Mouse (Mus musculus) kidney, postnatal 0 days (tissue): ENCODE data around the gene Robo1. TPM values are rescaled to one million over a fixed set of nuclear protein-coding genes. Genes with fewer than 3 reads are reported as not detected.
"Not testable (repeated sequence)": the region's sequence is repeated elsewhere in the genome, so short reads cannot be mapped to it uniquely, and the experiment has no call there.

Experiments
- ATAC-seq: fragments of 200-750 bp; cut with Nextera tagmentation; replicated peaks from 2 replicates; pipeline ENCODE4 v1.8.0; 2017; ENCODE audit warnings: low read depth, moderate number of reproducible peaks, moderate TSS enrichment, moderate library complexity; ENCODE audit not compliant: low FRiP score
- DNase-seq: peaks from one replicate; pipeline ENCODE4 v3.0.0-alpha.2; 2016; ENCODE audit warnings: low spot score
- H3K27ac ChIP-seq: fragments of 300-500 bp; sonication (generic); 2 replicates; pipeline ENCODE4 v1.5.1; 2014; ENCODE audit warnings: mild to moderate bottlenecking
- H3K27me3 ChIP-seq: fragments of 300-500 bp; sonication (generic); 2 replicates; pipeline ENCODE4 v1.6.1; 2014; ENCODE audit warnings: low read length, mixed read lengths; ENCODE audit not compliant: insufficient read depth
- H3K36me3 ChIP-seq: fragments of 300-500 bp; sonication (generic); 2 replicates; pipeline ENCODE4 v1.6.1; 2014; ENCODE audit warnings: low read length, mixed read lengths; ENCODE audit not compliant: insufficient read depth
- H3K4me1 ChIP-seq: fragments of 300-500 bp; sonication (generic); replicated peaks from 2 replicates; pipeline ENCODE4 v1.6.1; 2014; ENCODE audit warnings: antibody characterized with exemption, low read length, mixed read lengths; ENCODE audit not compliant: insufficient read depth
- H3K4me2 ChIP-seq: fragments of 300-500 bp; sonication (generic); 2 replicates; pipeline ENCODE4 v1.6.1; 2014; ENCODE audit warnings: mild to moderate bottlenecking, low read length, moderate library complexity, mixed read lengths
- H3K4me3 ChIP-seq: fragments of 300-500 bp; sonication (generic); replicated peaks from 2 replicates; pipeline ENCODE4 v1.5.1; 2014; ENCODE audit warnings: low read depth, low read length
- H3K9ac ChIP-seq: fragments of 300-500 bp; sonication (generic); 2 replicates; pipeline ENCODE4 v1.6.1; 2014; ENCODE audit warnings: low read depth, low read length
- H3K9me3 ChIP-seq: fragments of 300-500 bp; sonication (generic); replicated peaks from 2 replicates; pipeline ENCODE4 v1.6.1; 2016; ENCODE audit warnings: low read length, inconsistent platforms, mixed read lengths
- CTCF ChIP-seq: IDR thresholded peaks from 2 replicates; pipeline ENCODE4 v1.5.1; 2016; ENCODE audit warnings: antibody characterized with exemption, low read depth, mild to moderate bottlenecking, moderate library complexity
- WGBS: fragments of 180-500 bp; shearing (Covaris S2); extraction: QIAGEN DNeasy Blood & Tissue Kit; methylation state at CpG from one replicate; pipeline ENCODE4 v1.1.7; 2014; 5-methylcytosine and 5-hydroxymethylcytosine counted together
- polyA plus RNA-seq: library from polyadenylated mRNA; unstranded; fragments of >200 nt; fragmentation: Nextera tagmentation; extraction: Ambion mirVana; gene quantifications from 2 replicates; pipeline ENCODE4 v1.2.1, GENCODE M21; 2015

The Robo1 gene
- polyA plus RNA-seq, 1 experiment from 2014 or later: 14.5 TPM

DNA sequence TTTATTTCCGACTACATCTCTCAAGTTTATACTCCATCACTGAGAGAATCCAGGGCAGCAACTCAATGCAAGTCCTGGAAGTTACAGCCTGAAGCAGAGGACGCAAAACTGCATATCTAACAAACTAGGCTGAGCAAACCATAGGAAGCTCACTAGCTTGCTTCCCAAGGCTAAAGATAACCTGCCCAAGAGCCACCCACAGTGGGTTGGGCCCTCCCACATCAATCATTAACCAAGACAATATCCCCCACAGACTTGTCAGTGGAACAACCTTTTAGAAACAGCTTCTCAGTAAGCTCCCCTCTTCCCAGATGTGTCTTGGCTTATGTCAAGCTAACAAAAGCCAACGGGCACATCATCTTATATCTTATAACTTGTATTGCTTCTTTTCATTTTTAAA is 235.8 kb downstream of the Robo1 start:
- no peak for TF ChIP-seq CTCF

DNA sequence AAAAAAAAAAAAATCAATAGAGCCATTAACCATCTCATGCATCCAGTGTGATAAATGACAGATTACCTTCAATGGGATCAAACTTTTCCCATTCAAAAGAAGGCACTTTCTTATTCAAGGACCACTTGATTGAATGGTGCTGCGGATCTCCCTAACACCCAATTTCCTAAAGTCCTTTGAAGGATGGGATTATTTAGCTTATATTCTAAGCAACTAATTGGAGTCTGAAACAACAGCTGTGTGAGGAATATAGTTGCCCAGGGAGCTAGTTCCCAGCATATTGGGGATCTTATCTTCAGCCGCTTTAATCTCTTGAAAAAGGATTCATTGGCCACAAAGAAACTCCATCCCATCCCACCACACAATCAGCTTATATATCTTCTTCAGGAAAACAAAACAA is 236.8 kb downstream of the Robo1 start:
- Histone ChIP-seq H3K27me3 (no peaks in the 10 kb centered on the region), H3K4me1 (no peaks in the 10 kb centered on the region), H3K4me2 (no peak overlapping the region), H3K9ac (no peak overlapping the region), H3K9me3 (no peaks in the 10 kb centered on the region), H3K27ac (no peak overlapping the region), H3K4me3 (no peak overlapping the region), H3K36me3 (no peaks in the 10 kb centered on the region)
- ATAC-seq: no peak
- 72% methylated on average over 2 of the region's 2 CpGs for WGBS
- DNase-seq: no peak
- no peak for TF ChIP-seq CTCF

More for the DNA sequence above, 235.8 kb downstream of the Robo1 start:
- Histone ChIP-seq H3K4me1 (no peaks in the 10 kb centered on the region), H3K27ac (no peak overlapping the region), H3K36me3 (no peaks in the 10 kb centered on the region), H3K9me3 (no peaks in the 10 kb centered on the region), H3K9ac (no peak overlapping the region), H3K4me3 (no peak overlapping the region), H3K27me3 (no peaks in the 10 kb centered on the region), H3K4me2 (no peak overlapping the region)
- 81% methylated on average over 3 of the region's 3 CpGs for WGBS
- DNase-seq (no peak), ATAC-seq (no peak)

DNA sequence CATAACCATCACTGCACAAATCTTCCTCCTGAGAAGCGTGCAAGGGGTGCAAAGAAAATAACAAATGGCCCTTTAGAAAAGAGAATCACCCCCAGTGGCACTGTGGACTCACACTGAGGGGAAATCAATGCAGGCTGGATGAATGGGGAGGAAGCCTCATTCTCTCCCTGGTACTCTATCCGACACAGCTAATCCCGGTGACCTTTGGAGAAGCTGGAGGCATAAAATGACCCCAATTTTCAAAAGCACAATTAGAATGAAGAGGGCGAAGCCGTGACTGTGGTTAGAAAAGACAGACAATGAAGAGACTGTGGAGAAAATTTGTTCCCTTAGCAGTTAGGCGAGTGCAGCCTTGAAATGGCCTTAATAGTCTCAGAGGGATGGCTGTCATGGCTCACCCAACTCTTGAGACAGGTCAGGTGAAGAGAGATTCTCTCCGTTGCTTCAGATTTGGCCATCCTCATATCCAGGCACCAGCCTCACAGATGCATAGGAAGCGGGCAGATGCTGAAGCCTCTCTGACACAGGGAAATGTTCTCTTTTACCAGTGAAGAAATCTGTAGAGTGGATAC is 243.7 kb downstream of the Robo1 start:
- ATAC-seq (no peak), DNase-seq (no peak)
- TF ChIP-seq CTCF: no peak
- no peak overlapping the region for H3K9ac ChIP-seq
- no peaks in the 10 kb centered on the region for H3K4me1 ChIP-seq
- H3K27ac ChIP-seq: no peak overlapping the region
- no peak overlapping the region for H3K4me3 ChIP-seq
- H3K9me3 ChIP-seq: no peaks in the 10 kb centered on the region
- H3K36me3 ChIP-seq: no peaks in the 10 kb centered on the region
- WGBS: 78% methylated on average over 8 of the region's 8 CpGs
- H3K27me3 ChIP-seq: no peaks in the 10 kb centered on the region
- no peak overlapping the region for H3K4me2 ChIP-seq

DNA sequence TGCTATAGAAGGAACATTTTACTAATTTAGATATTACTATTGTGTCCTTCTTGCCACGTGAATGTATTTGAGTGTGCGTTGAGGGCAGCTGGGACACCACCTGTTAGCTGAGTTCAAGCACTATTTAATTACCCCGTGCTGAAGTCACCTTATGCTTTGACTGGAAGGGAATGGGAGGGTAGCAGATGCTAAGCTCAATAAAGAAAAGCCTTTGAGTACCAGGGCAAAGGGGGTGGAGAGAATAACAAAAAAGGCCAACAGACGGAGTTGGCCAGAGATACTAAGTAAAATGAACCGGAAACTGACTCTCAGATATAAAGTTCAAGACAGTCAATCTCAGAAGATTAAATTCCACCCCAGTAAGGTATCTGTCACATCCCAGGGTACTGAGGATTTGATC is 245.6 kb downstream of the Robo1 start:
- Histone ChIP-seq H3K36me3 (no peaks in the 10 kb centered on the region), H3K9ac (no peak overlapping the region), H3K27ac (no peak overlapping the region), H3K4me1 (no peaks in the 10 kb centered on the region), H3K9me3 (no peaks in the 10 kb centered on the region), H3K4me2 (no peak overlapping the region), H3K4me3 (no peak overlapping the region), H3K27me3 (no peaks in the 10 kb centered on the region)
- no peak for ATAC-seq
- DNase-seq: no peak
- no peak for TF ChIP-seq CTCF
- 37% methylated on average over 5 of the region's 5 CpGs for WGBS

DNA sequence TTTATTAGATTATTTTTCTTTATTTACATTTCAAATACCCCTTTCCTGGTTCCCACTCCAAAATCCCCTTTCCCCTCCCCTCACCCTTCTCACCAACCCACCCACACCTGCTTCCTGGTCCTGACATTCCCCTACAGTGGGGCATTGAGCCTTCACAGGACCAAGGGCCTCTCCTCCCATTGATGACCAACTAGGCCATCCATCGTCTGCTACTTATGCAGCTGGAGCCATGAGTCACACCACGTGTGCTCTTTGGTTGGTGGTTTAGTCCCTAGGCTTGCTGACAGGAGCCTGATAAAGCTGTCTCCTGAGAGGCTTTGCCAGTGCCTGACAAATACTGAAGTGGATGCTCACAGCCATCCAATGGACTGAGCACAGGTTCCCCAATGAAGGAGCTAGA is 254.0 kb downstream of the Robo1 start:
- DNase-seq, ATAC-seq, H3K4me1 ChIP-seq, H3K9me3 ChIP-seq, H3K9ac ChIP-seq, H3K27me3 ChIP-seq, H3K4me2 ChIP-seq, H3K4me3 ChIP-seq, H3K27ac ChIP-seq, H3K36me3 ChIP-seq: not testable (repeated sequence)
- 51% methylated on average over 2 of the region's 2 CpGs for WGBS

DNA sequence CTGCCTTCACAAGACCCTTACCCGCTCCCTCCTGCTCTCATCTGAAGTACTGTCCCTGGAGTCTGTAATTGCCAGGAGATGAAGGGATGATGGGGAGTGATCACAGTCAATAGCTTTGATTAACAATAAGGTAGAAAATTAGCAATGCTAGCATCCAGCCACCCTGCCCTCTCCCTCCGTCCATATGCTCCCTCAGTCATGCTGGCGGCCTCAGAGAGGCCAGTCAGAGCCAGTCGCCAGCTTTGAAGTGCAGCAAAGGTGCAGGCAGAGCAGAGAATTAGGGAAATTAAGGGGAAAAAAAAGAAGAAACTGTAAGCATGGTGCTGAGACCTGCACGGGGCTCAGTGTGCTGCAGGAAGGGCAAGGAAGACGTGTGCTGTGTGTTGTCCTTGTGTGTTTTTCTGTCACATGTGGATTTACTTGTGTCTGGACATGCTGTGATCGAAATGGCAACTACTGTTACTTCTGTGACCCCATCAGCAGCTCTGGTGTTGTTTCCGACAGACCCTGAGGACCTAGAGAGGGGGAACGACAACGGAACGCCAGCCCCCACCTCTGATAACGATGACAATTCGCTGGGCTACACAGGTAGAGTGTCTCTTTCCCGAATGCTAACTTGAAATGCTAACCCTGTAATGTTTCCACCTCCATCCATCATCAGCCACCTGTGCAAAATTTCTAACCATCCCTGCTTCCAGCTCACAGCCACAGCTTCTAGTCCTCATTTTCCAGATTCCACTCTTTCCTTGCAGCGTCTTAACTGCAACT is 255.3 kb downstream of the Robo1 start:
- Histone ChIP-seq H3K27me3 (no peaks in the 10 kb centered on the region), H3K9ac (no peak overlapping the region), H3K4me2 (no peak overlapping the region), H3K4me3 (no peak overlapping the region), H3K27ac (no peak overlapping the region), H3K4me1 (no peaks in the 10 kb centered on the region), H3K9me3 (no peaks in the 10 kb centered on the region), H3K36me3 (no peaks in the 10 kb centered on the region)
- WGBS: 20% methylated on average over 15 of the region's 15 CpGs
- DNase-seq (no peak), ATAC-seq (no peak)
- TF ChIP-seq CTCF: no peak

DNA sequence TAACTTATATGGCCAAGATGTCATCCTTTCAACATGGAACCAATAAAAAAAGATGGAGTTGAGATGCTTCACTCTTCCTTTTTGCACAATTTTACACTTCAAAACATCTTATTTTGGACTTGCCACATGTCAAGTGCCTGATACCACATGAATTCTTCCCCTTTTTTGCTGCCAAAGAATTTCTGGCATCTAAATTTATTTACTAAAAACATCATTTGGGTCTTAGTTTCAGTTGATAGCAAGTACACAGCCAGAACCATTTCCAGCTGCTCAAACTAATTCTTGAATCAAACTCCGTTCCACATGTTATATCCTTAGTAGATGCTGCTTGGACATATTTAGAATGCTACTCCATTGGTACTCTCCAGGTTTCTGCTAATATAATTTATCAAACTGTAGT is 267.1 kb downstream of the Robo1 start:
- Histone ChIP-seq H3K4me2 (no peak overlapping the region), H3K4me3 (no peak overlapping the region), H3K36me3 (no peaks in the 10 kb centered on the region), H3K9me3 (no peaks in the 10 kb centered on the region), H3K27me3 (no peaks in the 10 kb centered on the region), H3K4me1 (no peaks in the 10 kb centered on the region), H3K9ac (no peak overlapping the region), H3K27ac (no peak overlapping the region)
- no peak for TF ChIP-seq CTCF
- 84% methylated on average over 1 of the region's 1 CpGs for WGBS
- DNase-seq (no peak), ATAC-seq (no peak)
